Comparison of ENCODE assay signal across 18 mouse cellular contexts in genomic region chr6:43636980-43637638, GRCm38 (mm10). TPM values are rescaled to one million over a fixed set of nuclear protein-coding genes. Genes with fewer than 3 reads are reported as not detected.
DNase-seq lines count a peak whose midpoint lies in the region; ATAC-seq and TF ChIP-seq lines count a peak whose summit lies in the region.
"Had no signal": no experiment of that assay in that cellular context is flagged by ENCODE, and none has a peak within 500 bp of the region (broad histone marks: within the 10 kb centered on the region; RNA-seq: fewer than 3 reads in every experiment).

No protein-coding gene starts in this region.

- H3K4me2 ChIP-seq in liver, embryonic 15.5 days = peak overlapping the region; percentile 10; the same call in 1 of the 2 replicates
- H3K4me2 ChIP-seq in liver, embryonic 11.5 days = no peak overlapping the region
- H3K4me2 ChIP-seq in intestine, embryonic 16.5 days (ENCODE audit: low read depth, low read length) = peak overlapping the region; percentile 13; the same call in 1 of the 2 replicates
- no peak overlapping the region for H3K4me2 ChIP-seq in heart, embryonic 12.5 days
- H3K4me2 ChIP-seq: neural tube, embryonic 15.5 days had no signal

- H3K9ac ChIP-seq in liver, embryonic 15.5 days = no peak overlapping the region
- H3K9ac ChIP-seq in liver, embryonic 11.5 days (ENCODE audit: low read depth, low read length) = no peak overlapping the region
- H3K9ac ChIP-seq in intestine, embryonic 16.5 days (ENCODE audit: low read depth, low read length) = no peak overlapping the region
- no peak overlapping the region for H3K9ac ChIP-seq in heart, embryonic 12.5 days
- H3K9ac ChIP-seq: forebrain, postnatal 0 days; neural tube, embryonic 15.5 days had no signal

- H3K36me3 ChIP-seq in liver, embryonic 15.5 days (replicated peaks) = no peaks in the 10 kb centered on the region
- no peaks in the 10 kb centered on the region for H3K36me3 ChIP-seq in liver, embryonic 11.5 days (ENCODE audit: control insufficient read depth, insufficient read depth, low read length)
- no peaks in the 10 kb centered on the region for H3K36me3 ChIP-seq in intestine, embryonic 16.5 days (ENCODE audit: control insufficient read depth, insufficient read depth, low read length)
- no peaks in the 10 kb centered on the region for H3K36me3 ChIP-seq in small intestine, adult 2 months (ENCODE audit: control insufficient read depth, insufficient read depth, low read length)
- no peaks in the 10 kb centered on the region for H3K36me3 ChIP-seq in heart, embryonic 12.5 days
- H3K36me3 ChIP-seq: neural tube, embryonic 15.5 days had no signal

- H3K27ac ChIP-seq in liver, embryonic 15.5 days (replicated peaks) = no peak overlapping the region
- no peak overlapping the region for H3K27ac ChIP-seq in liver, embryonic 11.5 days (ENCODE audit: low read depth, low read length)
- H3K27ac ChIP-seq in intestine, embryonic 16.5 days (ENCODE audit: low read length) = no peak overlapping the region
- H3K27ac ChIP-seq in small intestine, adult 2 months (ENCODE audit: insufficient read depth, low read depth, low read length) = 0 out of 2 replicates have a peak overlapping the region, but pooled peaks have one; percentile 21
- no peak overlapping the region for H3K27ac ChIP-seq in heart, embryonic 12.5 days (ENCODE audit: poor library complexity, severe bottlenecking)
- H3K27ac ChIP-seq: layer of hippocampus, adult 2 months; neural tube, embryonic 15.5 days had no signal

- peak; percentile 37; the same call in 1 of the 2 replicates for ATAC-seq in liver, embryonic 15.5 days (ENCODE audit: insufficient read depth)
- no peak for ATAC-seq in liver, embryonic 11.5 days (replicated peaks; ENCODE audit: low FRiP score)
- ATAC-seq in Patski = peak; percentile 58
- peak; percentile 91 for ATAC-seq in intestine, embryonic 16.5 days
- no peak for ATAC-seq in heart, embryonic 12.5 days (ENCODE audit: insufficient number of reproducible peaks, low FRiP score)
- ATAC-seq: forebrain, postnatal 0 days had no signal

- no peak for TF ChIP-seq CTCF in Patski (IDR thresholded peaks at IDR 0.05)
- TF ChIP-seq CTCF in small intestine, adult 2 months (IDR thresholded peaks at IDR 0.05; ENCODE audit: extremely low read depth, insufficient read length, insufficient replicate concordance, low read depth, low read length) = no peak

- POLR2A ChIA-PET in Patski (lab: Charles Lee) = no interaction called here

- H3K9me3 ChIP-seq in liver, embryonic 15.5 days (replicated peaks) = no peaks in the 10 kb centered on the region
- H3K9me3 ChIP-seq in liver, embryonic 11.5 days (ENCODE audit: control insufficient read depth, low read length) = no peaks in the 10 kb centered on the region
- H3K9me3 ChIP-seq in intestine, embryonic 16.5 days (ENCODE audit: control insufficient read depth, low read length) = no peaks in the 10 kb centered on the region
- no peaks in the 10 kb centered on the region for H3K9me3 ChIP-seq in heart, embryonic 12.5 days (replicated peaks)
- H3K9me3 ChIP-seq: neural tube, embryonic 15.5 days had no signal

- CTCF ChIA-PET in Patski (lab: Charles Lee) = no interaction called here

- in situ Hi-C loops in Patski (cut with MboI; ENCODE audit: low pct_unique_long_range_greater_than_20kb) = no loop called here

- no peaks in the 10 kb centered on the region for H3K4me1 ChIP-seq in liver, embryonic 15.5 days (replicated peaks)
- H3K4me1 ChIP-seq in liver, embryonic 11.5 days (replicated peaks; ENCODE audit: control insufficient read depth, insufficient read depth, low read length) = no peaks in the 10 kb centered on the region
- no peaks in the 10 kb centered on the region for H3K4me1 ChIP-seq in intestine, embryonic 16.5 days (ENCODE audit: control insufficient read depth, insufficient read depth, low read length)
- peaks cover 4% of the 10 kb centered on the region; the same call in 1 of the 2 replicates for H3K4me1 ChIP-seq in small intestine, adult 2 months (ENCODE audit: control insufficient read depth, insufficient read depth, insufficient read length, low read length)
- H3K4me1 ChIP-seq in heart, embryonic 12.5 days (replicated peaks) = no peaks in the 10 kb centered on the region
- H3K4me1 ChIP-seq: neural tube, embryonic 15.5 days had no signal

- DNase-seq in liver, embryonic 11.5 days (ENCODE audit: low spot score) = no peak
- no peak for DNase-seq in Patski (ENCODE audit: low read depth, low spot score)
- no peak for DNase-seq in frontal cortex, adult 2 months (ENCODE audit: extremely low spot score in 1 of 2, low spot score in 1 of 2)
- no peak for DNase-seq in left cerebral cortex, adult 18-20 months (ENCODE audit: low spot score in 2 of 2)
- DNase-seq: adrenal gland, postnatal 36 days; cerebellum, adult 11-12 months; embryo, embryonic 11 days; forebrain, postnatal 0 days; gastrocnemius, postnatal 36 days; lung, adult 18-20 months; right cerebral cortex, adult 18-20 months; thymus, postnatal 14 days had no signal

- H3K27me3 ChIP-seq in liver, embryonic 15.5 days = no peaks in the 10 kb centered on the region
- no peaks in the 10 kb centered on the region for H3K27me3 ChIP-seq in liver, embryonic 11.5 days (replicated peaks; ENCODE audit: control insufficient read depth, insufficient read depth, low read length)
- no peaks in the 10 kb centered on the region for H3K27me3 ChIP-seq in Patski
- H3K27me3 ChIP-seq in intestine, embryonic 16.5 days (replicated peaks; ENCODE audit: control insufficient read depth, insufficient read depth, low read length) = no peaks in the 10 kb centered on the region
- no peaks in the 10 kb centered on the region for H3K27me3 ChIP-seq in small intestine, adult 2 months (ENCODE audit: control insufficient read depth, insufficient read depth, low read length)
- H3K27me3 ChIP-seq in heart, embryonic 12.5 days (replicated peaks) = no peaks in the 10 kb centered on the region
- H3K27me3 ChIP-seq: neural tube, embryonic 15.5 days had no signal

- 62% methylated on average over 11 of the region's 11 CpGs for WGBS in liver, embryonic 15.5 days (ENCODE audit: insufficient replicate concordance)
- 83% methylated on average over 11 of the region's 11 CpGs for WGBS in liver, embryonic 11.5 days
- 59% methylated on average over 11 of the region's 11 CpGs for WGBS in intestine, embryonic 16.5 days
- 22% methylated on average over 11 of the region's 11 CpGs for WGBS in small intestine, adult 2 months
- WGBS in heart, embryonic 12.5 days = 80% methylated on average over 11 of the region's 11 CpGs

- TF ChIP-seq POLR2A in small intestine, adult 2 months (IDR thresholded peaks at IDR 0.05; ENCODE audit: low read depth, low read length) = no peak

- H3K4me3 ChIP-seq in liver, embryonic 15.5 days (replicated peaks) = no peak overlapping the region
- H3K4me3 ChIP-seq in liver, embryonic 11.5 days (ENCODE audit: low read depth, low read length) = no peak overlapping the region
- H3K4me3 ChIP-seq in intestine, embryonic 16.5 days (ENCODE audit: low read length) = 0 out of 2 replicates have a peak overlapping the region, but pooled peaks have one; percentile 4
- peak overlapping the region; percentile 31; the same call in 1 of the 2 replicates for H3K4me3 ChIP-seq in small intestine, adult 2 months (ENCODE audit: low read depth, low read length)
- no peak overlapping the region for H3K4me3 ChIP-seq in heart, embryonic 12.5 days
- H3K4me3 ChIP-seq: layer of hippocampus, adult 2 months; neural tube, embryonic 15.5 days had no signal

RNA-seq across cellular contexts. Expression of gene Tpk1, which starts 29.0 kb away (rescaled TPM):
- polyA plus RNA-seq in liver, embryonic 15.5 days (2015; fragmentation: Nextera tagmentation; extraction: Ambion mirVana) = 6.8 and 7.2 TPM in 2 replicates
- polyA plus RNA-seq in liver, embryonic 11.5 days (2014; fragmentation: Nextera tagmentation; extraction: Ambion mirVana) = 10.0 and 11.9 TPM in 2 replicates
- polyA plus RNA-seq in Patski (2021) = 6.4 TPM
- polyA plus RNA-seq in intestine, embryonic 16.5 days (2015; fragmentation: Nextera tagmentation; extraction: Ambion mirVana) = 25.7 and 28.6 TPM in 2 replicates
- polyA plus RNA-seq in small intestine, adult 2 months (2012; rRNA removed) = 2.8 and 3.4 TPM in 2 replicates
- 2.4 and 2.7 TPM in 2 replicates for polyA plus RNA-seq in frontal cortex, adult 2 months (2012; rRNA removed)
- 6.5 and 8.3 TPM in 2 replicates for polyA plus RNA-seq in heart, embryonic 12.5 days (2016; fragmentation: Nextera tagmentation; extraction: Ambion mirVana)
- total RNA-seq in left cerebral cortex, adult 18-20 months (2021) = 1 to 10 TPM; 2.0 to 2.3 TPM

Comparison
In these comparisons a context has a peak if more than half of its experiments do, and no peak if none do; other contexts are left out.
1. ATAC-seq: peak in liver, embryonic 15.5 days (single experiment), Patski (single experiment) and intestine, embryonic 16.5 days (single experiment); none in liver, embryonic 11.5 days (single experiment) and heart, embryonic 12.5 days (single experiment).
2. H3K4me2 ChIP-seq: peak in liver, embryonic 15.5 days (single experiment) and intestine, embryonic 16.5 days (single experiment); none in liver, embryonic 11.5 days (single experiment) and heart, embryonic 12.5 days (single experiment).
3. H3K4me3 ChIP-seq: peak in intestine, embryonic 16.5 days (single experiment) and small intestine, adult 2 months (single experiment); none in liver, embryonic 15.5 days (single experiment), liver, embryonic 11.5 days (single experiment) and heart, embryonic 12.5 days (single experiment).